ENCODE assay signal across 10 mouse cellular contexts in genomic region chr13:37882521-37882920, GRCm38 (mm10).
DNase-seq lines count a peak whose midpoint lies in the region; ATAC-seq and TF ChIP-seq lines count a peak whose summit lies in the region.
"Had no signal": no experiment of that assay in that cellular context is flagged by ENCODE, and none has a peak within 500 bp of the region (broad histone marks: within the 10 kb centered on the region; RNA-seq: fewer than 3 reads in every experiment).

No protein-coding gene starts in this region.

- TF ChIP-seq CTCF in hindbrain, postnatal 0 days (IDR thresholded peaks at IDR 0.05; ENCODE audit: low read depth) = no peak

- ATAC-seq in heart, embryonic 15.5 days (replicated peaks; ENCODE audit: insufficient number of reproducible peaks, insufficient read depth, low FRiP score, low read depth) = no peak
- ATAC-seq in liver, embryonic 12.5 days = no peak
- ATAC-seq in stomach, embryonic 14.5 days (ENCODE audit: insufficient number of reproducible peaks, insufficient read depth, low FRiP score, low read depth) = no peak
- ATAC-seq in hindbrain, postnatal 0 days = no peak

- peaks cover 70% of the 10 kb centered on the region for H3K4me1 ChIP-seq in heart, embryonic 15.5 days (replicated peaks)
- peaks cover 100% of the 10 kb centered on the region for H3K4me1 ChIP-seq in liver, embryonic 12.5 days
- peaks cover 44% of the 10 kb centered on the region for H3K4me1 ChIP-seq in stomach, embryonic 14.5 days (ENCODE audit: control insufficient read depth, insufficient read depth, low read length)
- H3K4me1 ChIP-seq in hindbrain, postnatal 0 days (ENCODE audit: insufficient read depth, low read length) = no peaks in the 10 kb centered on the region

- no peak for DNase-seq in heart, adult 8-10 months (ENCODE audit: low spot score)
- peak; percentile 50 for DNase-seq in adrenal gland, postnatal 25 days
- DNase-seq in spleen, postnatal 36 days (ENCODE audit: low spot score in 2 of 2) = no peak
- DNase-seq in spleen, postnatal 4 days (ENCODE audit: low spot score in 2 of 2) = no peak
- no peak for DNase-seq in hindbrain, postnatal 0 days (ENCODE audit: low spot score)
- DNase-seq: cerebellum, adult 9-10 months had no signal

- no peaks in the 10 kb centered on the region for H3K9me3 ChIP-seq in heart, embryonic 15.5 days (replicated peaks)
- H3K9me3 ChIP-seq in liver, embryonic 12.5 days (replicated peaks) = no peaks in the 10 kb centered on the region
- H3K9me3 ChIP-seq in stomach, embryonic 14.5 days (ENCODE audit: control insufficient read depth, low read depth, low read length) = no peaks in the 10 kb centered on the region
- H3K9me3 ChIP-seq in hindbrain, postnatal 0 days (ENCODE audit: low read length) = no peaks in the 10 kb centered on the region
- H3K9me3 ChIP-seq: hindbrain, embryonic 13.5 days had no signal

- WGBS in heart, embryonic 15.5 days = 78% methylated on average over 8 of the region's 8 CpGs
- WGBS in liver, embryonic 12.5 days (ENCODE audit: insufficient replicate concordance) = 79% methylated on average over 8 of the region's 8 CpGs
- WGBS in stomach, embryonic 14.5 days = 59% methylated on average over 8 of the region's 8 CpGs
- WGBS in hindbrain, postnatal 0 days = 83% methylated on average over 8 of the region's 8 CpGs

- H3K27ac ChIP-seq in heart, embryonic 15.5 days = peak overlapping the region; percentile 1; the same call in 1 of the 2 replicates
- H3K27ac ChIP-seq in liver, embryonic 12.5 days = peak overlapping the region; percentile 88
- H3K27ac ChIP-seq in stomach, embryonic 14.5 days (ENCODE audit: low read length) = peak overlapping the region; percentile 44; the same call in 1 of the 2 replicates
- H3K27ac ChIP-seq in hindbrain, postnatal 0 days = no peak overlapping the region
- H3K27ac ChIP-seq: hindbrain, embryonic 13.5 days had no signal

- H3K27me3 ChIP-seq in heart, embryonic 15.5 days = no peaks in the 10 kb centered on the region
- H3K27me3 ChIP-seq in liver, embryonic 12.5 days (replicated peaks) = no peaks in the 10 kb centered on the region
- H3K27me3 ChIP-seq in stomach, embryonic 14.5 days (ENCODE audit: control insufficient read depth, insufficient read depth, low read length) = no peaks in the 10 kb centered on the region
- no peaks in the 10 kb centered on the region for H3K27me3 ChIP-seq in hindbrain, postnatal 0 days (ENCODE audit: insufficient read depth, low read length)
- H3K27me3 ChIP-seq: hindbrain, embryonic 13.5 days had no signal

- H3K4me3 ChIP-seq in heart, embryonic 15.5 days = no peak overlapping the region
- no peak overlapping the region for H3K4me3 ChIP-seq in liver, embryonic 12.5 days
- H3K4me3 ChIP-seq in stomach, embryonic 14.5 days (ENCODE audit: low read depth, low read length) = no peak overlapping the region
- no peak overlapping the region for H3K4me3 ChIP-seq in hindbrain, postnatal 0 days (ENCODE audit: low read length)
- H3K4me3 ChIP-seq: hindbrain, embryonic 13.5 days had no signal

- H3K9ac ChIP-seq in heart, embryonic 15.5 days = no peak overlapping the region
- H3K9ac ChIP-seq in liver, embryonic 12.5 days = no peak overlapping the region
- H3K9ac ChIP-seq in stomach, embryonic 14.5 days (replicated peaks; ENCODE audit: low read depth, low read length) = no peak overlapping the region
- no peak overlapping the region for H3K9ac ChIP-seq in hindbrain, postnatal 0 days (replicated peaks; ENCODE audit: low read length)
- H3K9ac ChIP-seq: hindbrain, embryonic 13.5 days had no signal

- no peak overlapping the region for H3K4me2 ChIP-seq in heart, embryonic 15.5 days
- no peak overlapping the region for H3K4me2 ChIP-seq in liver, embryonic 12.5 days
- 0 out of 2 replicates have a peak overlapping the region, but pooled peaks have one; percentile 7 for H3K4me2 ChIP-seq in stomach, embryonic 14.5 days (replicated peaks; ENCODE audit: low read depth, low read length)
- no peak overlapping the region for H3K4me2 ChIP-seq in hindbrain, postnatal 0 days (ENCODE audit: low read depth, low read length)
- H3K4me2 ChIP-seq: hindbrain, embryonic 13.5 days had no signal

- H3K36me3 ChIP-seq in heart, embryonic 15.5 days = no peaks in the 10 kb centered on the region
- H3K36me3 ChIP-seq in liver, embryonic 12.5 days = 0 out of 2 replicates have a peak, but pooled peaks cover 3% of the 10 kb centered on the region
- no peaks in the 10 kb centered on the region for H3K36me3 ChIP-seq in stomach, embryonic 14.5 days (ENCODE audit: control insufficient read depth, insufficient read depth, low read length)
- H3K36me3 ChIP-seq in hindbrain, postnatal 0 days (ENCODE audit: insufficient read depth, low read length) = no peaks in the 10 kb centered on the region
- H3K36me3 ChIP-seq: hindbrain, embryonic 13.5 days had no signal
